Mouse (Mus musculus) heart, embryonic 14.5 days (tissue): ENCODE data around the gene Cacng8. TPM values are rescaled to one million over a fixed set of nuclear protein-coding genes. Genes with fewer than 3 reads are reported as not detected.

Experiments
- ATAC-seq: fragments of 200-750 bp; cut with Nextera tagmentation; 2 replicates; pipeline ENCODE4 v1.8.0; 2017; ENCODE audit warnings: low read depth, moderate TSS enrichment; ENCODE audit not compliant: insufficient number of reproducible peaks, insufficient read depth, low FRiP score
- H3K27ac ChIP-seq, 2 experiments: fragments of 200-500 bp in 1 of 2; fragments of 300-500 bp in 1 of 2; sonication (generic) in 1 of 2; replicated peaks in 1 of 2; 2 replicates each; pipeline ENCODE4 v1.5.1; 2012 to 2014; ENCODE audit warnings: low read depth in 2 of 2, low read length in 2 of 2, control low read depth in 1 of 2, mild to moderate bottlenecking in 1 of 2, mixed read lengths in 1 of 2; ENCODE audit not compliant: control insufficient read depth in 1 of 2, insufficient read depth in 1 of 2
- H3K27me3 ChIP-seq: fragments of 300-500 bp; sonication (generic); 2 replicates; pipeline ENCODE4 v1.6.1; 2014; ENCODE audit warnings: mild to moderate bottlenecking, low read length, control low read depth; ENCODE audit not compliant: control insufficient read depth, insufficient read depth
- H3K36me3 ChIP-seq: fragments of 300-500 bp; sonication (generic); 2 replicates; pipeline ENCODE4 v1.6.1; 2014; ENCODE audit warnings: mild to moderate bottlenecking, control low read depth, low read length, mixed read lengths; ENCODE audit not compliant: control insufficient read depth, insufficient read depth
- H3K4me1 ChIP-seq, 2 experiments: fragments of 200-500 bp in 1 of 2; fragments of 300-500 bp in 1 of 2; sonication (generic) in 1 of 2; 2 replicates each; pipeline ENCODE4 v1.6.1; 2012 to 2014; ENCODE audit warnings: low read length in 2 of 2, control low read depth in 1 of 2, mixed read lengths in 1 of 2; ENCODE audit not compliant: control insufficient read depth in 2 of 2, insufficient read depth in 2 of 2
- H3K4me2 ChIP-seq: fragments of 300-500 bp; sonication (generic); 2 replicates; pipeline ENCODE4 v1.6.1; 2014; ENCODE audit warnings: mild to moderate bottlenecking, low read length
- H3K4me3 ChIP-seq, 2 experiments: fragments of 200-500 bp in 1 of 2; fragments of 300-500 bp in 1 of 2; sonication (generic) in 1 of 2; 2 replicates each; pipeline ENCODE4 v1.5.1; 2012 to 2014; ENCODE audit warnings: low read length in 2 of 2, mild to moderate bottlenecking in 2 of 2, control low read depth in 1 of 2, low read depth in 1 of 2, moderate library complexity in 1 of 2; ENCODE audit not compliant: control insufficient read depth in 1 of 2, insufficient read depth in 1 of 2
- H3K9ac ChIP-seq: fragments of 300-500 bp; sonication (generic); 2 replicates; pipeline ENCODE4 v1.6.1; 2014; ENCODE audit warnings: mild to moderate bottlenecking, low read length
- H3K9me3 ChIP-seq: fragments of 300-500 bp; sonication (generic); 2 replicates; pipeline ENCODE4 v1.6.1; 2016; ENCODE audit warnings: low read length, control low read depth; ENCODE audit not compliant: control insufficient read depth
- WGBS: fragments of 180-500 bp; shearing (Covaris S2); extraction: QIAGEN DNeasy Blood & Tissue Kit; methylation state at CpG from one replicate; pipeline ENCODE4 v1.1.7; 2014; 5-methylcytosine and 5-hydroxymethylcytosine counted together
- polyA plus RNA-seq: library from polyadenylated mRNA; unstranded; fragments of >200 nt; fragmentation: Nextera tagmentation; extraction: Ambion mirVana; gene quantifications from 2 replicates; pipeline ENCODE4 v1.2.1, GENCODE M21; 2014

The Cacng8 gene
- polyA plus RNA-seq, 1 experiment from 2014 or later = 0.28 TPM

DNA sequence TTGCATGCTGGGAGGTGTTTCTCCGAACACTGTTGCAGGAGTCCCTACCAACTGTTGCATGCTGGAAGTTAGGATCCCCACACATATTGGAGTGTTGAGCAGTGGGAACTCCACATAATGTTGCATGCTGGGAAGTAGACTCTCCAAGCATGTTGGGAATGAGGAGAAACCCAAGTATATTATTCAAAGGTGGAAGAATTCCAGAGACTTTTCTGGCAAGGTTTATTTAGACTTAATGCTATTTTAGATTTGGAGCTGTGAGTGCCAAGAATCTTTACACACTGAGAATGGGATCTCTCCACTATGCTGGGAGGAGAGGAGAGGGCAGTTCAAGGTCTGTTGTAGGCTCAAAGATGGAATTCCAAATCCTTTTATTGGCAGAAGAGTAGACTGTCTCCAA, 41.6 kb downstream of the Cacng8 start:
- no peak overlapping the region for H3K4me2 ChIP-seq
- no peak overlapping the region for H3K27ac ChIP-seq
- H3K4me3 ChIP-seq = no peak overlapping the region
- no peaks in the 10 kb centered on the region for H3K36me3 ChIP-seq
- H3K4me1 ChIP-seq = peaks cover 10 to 29% of the 10 kb centered on the region in 2 experiments
- no peak for ATAC-seq
- 68% methylated on average over 1 of the region's 1 CpGs for WGBS
- H3K9me3 ChIP-seq = no peaks in the 10 kb centered on the region
- no peak overlapping the region for H3K9ac ChIP-seq
- no peaks in the 10 kb centered on the region; the same call in 1 of the 2 replicates for H3K27me3 ChIP-seq

DNA sequence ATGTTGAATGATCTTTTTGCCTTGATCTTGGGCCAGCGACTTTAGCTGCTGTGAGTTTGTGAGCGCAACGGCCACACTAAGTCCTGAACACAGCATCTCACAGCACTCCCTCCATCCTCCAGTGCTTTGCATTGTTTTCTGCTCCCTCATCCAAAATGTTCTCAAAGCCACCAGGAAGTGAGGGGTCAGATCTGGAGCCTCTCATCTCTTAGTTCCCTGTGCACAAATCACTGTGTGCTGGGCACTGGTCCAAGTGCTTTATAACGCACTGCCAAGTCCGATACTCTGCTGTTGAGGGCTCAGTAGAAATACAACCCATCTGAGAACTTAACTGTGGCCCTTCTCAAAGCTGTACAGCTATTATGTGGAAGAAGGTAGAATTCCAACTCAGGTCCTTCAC, 47.5 kb downstream of the Cacng8 start:
- Histone ChIP-seq H3K27me3 (no peaks in the 10 kb centered on the region; the same call in 1 of the 2 replicates), H3K4me2 (0 out of 2 replicates have a peak overlapping the region, but pooled peaks have one; percentile 31), H3K9ac (no peak overlapping the region), H3K4me1 (peaks cover 2 to 15% of the 10 kb centered on the region in 2 experiments), H3K27ac (no peak overlapping the region; a peak in 1 of 4 replicates), H3K4me3 (no peak overlapping the region), H3K36me3 (no peaks in the 10 kb centered on the region), H3K9me3 (no peaks in the 10 kb centered on the region)
- no peak for ATAC-seq
- WGBS = 20% methylated on average over 5 of the region's 5 CpGs

DNA sequence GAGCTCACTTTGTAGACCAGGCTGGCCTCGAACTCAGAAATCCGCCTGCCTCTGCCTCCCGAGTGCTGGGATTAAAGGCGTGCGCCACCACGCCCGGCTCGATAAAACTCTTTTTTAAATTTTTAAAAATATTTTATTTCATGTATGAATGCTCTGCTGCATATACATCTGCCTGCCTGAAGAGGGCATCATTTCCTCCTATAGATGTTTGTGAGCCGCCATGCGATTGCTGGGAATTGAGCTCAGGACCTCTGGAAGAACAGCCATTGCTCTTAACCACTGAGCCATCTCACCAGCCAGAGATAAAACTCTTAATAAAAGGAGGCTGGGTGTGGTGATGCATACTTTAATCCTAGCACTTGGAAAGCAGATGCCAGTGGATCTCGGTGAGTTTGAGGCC, 49.5 kb downstream of the Cacng8 start:
- no peak overlapping the region for H3K27ac ChIP-seq
- no peak for ATAC-seq
- H3K4me1 ChIP-seq = peaks cover 2 to 15% of the 10 kb centered on the region in 2 experiments
- no peak overlapping the region for H3K4me3 ChIP-seq
- H3K27me3 ChIP-seq = no peaks in the 10 kb centered on the region
- no peak overlapping the region for H3K9ac ChIP-seq
- H3K36me3 ChIP-seq = no peaks in the 10 kb centered on the region
- 84% methylated on average over 10 of the region's 11 CpGs for WGBS
- H3K4me2 ChIP-seq = no peak overlapping the region
- no peaks in the 10 kb centered on the region for H3K9me3 ChIP-seq

DNA sequence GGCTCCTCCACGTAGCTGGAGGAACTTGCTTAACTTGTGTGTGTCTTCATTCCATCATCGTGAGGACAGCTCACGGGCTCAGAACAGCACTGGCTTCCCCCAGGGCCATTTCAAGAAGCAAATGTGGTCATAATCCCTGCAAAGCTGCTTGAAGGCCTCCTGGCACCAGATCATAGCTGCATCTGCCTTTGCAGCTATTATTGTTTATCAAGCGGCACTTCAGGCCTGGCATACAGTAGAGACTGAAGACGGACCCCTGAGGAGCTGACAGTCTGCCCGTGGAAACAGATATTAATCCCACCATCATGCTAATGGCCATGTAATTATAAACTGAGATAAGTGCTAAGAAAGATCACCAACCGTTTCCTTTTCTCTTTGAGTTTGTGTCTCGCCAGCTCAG, 50.0 kb downstream of the Cacng8 start:
- 56% methylated on average over 8 of the region's 8 CpGs for WGBS
- no peak for ATAC-seq
- no peak overlapping the region for H3K4me3 ChIP-seq

GRCm38 (mm10) chr7:3442476-3443062, 52.1 kb downstream of the Cacng8 start:
- no peak for ATAC-seq
- no peak overlapping the region for H3K27ac ChIP-seq
- no peak overlapping the region for H3K9ac ChIP-seq
- no peaks in the 10 kb centered on the region for H3K36me3 ChIP-seq
- H3K27me3 ChIP-seq = no peaks in the 10 kb centered on the region
- H3K4me1 ChIP-seq = peaks cover 2 to 12% of the 10 kb centered on the region in 2 experiments
- H3K4me3 ChIP-seq = no peak overlapping the region
- H3K9me3 ChIP-seq = no peaks in the 10 kb centered on the region
- 82% methylated on average over 10 of the region's 10 CpGs for WGBS
- H3K4me2 ChIP-seq = no peak overlapping the region

More for the DNA sequence above, 50.0 kb downstream of the Cacng8 start:
- Histone ChIP-seq H3K4me1 (peaks cover 2 to 15% of the 10 kb centered on the region in 2 experiments), H3K9me3 (no peaks in the 10 kb centered on the region), H3K27me3 (no peaks in the 10 kb centered on the region), H3K27ac (no peak overlapping the region), H3K9ac (no peak overlapping the region), H3K4me2 (no peak overlapping the region), H3K36me3 (no peaks in the 10 kb centered on the region)

DNA sequence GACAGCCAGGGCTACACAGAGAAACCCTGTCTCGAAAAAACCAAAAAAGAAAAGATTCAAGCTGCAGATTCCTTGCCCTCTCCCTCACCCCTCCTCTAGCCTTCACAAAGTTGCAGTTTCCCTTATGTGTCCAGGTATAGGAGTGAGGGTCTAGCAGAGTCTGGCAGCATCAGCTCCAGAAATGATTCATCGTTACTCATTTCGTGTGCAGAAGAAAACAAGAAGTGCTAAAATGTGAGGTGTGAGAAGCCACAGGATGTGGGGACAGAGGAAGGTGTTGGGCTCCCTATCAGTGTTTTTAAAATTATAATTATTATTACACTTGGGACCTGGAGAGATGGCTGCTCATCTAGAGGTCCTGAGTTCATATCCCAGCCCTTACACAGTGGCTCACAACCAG, 54.2 kb downstream of the Cacng8 start:
- Histone ChIP-seq H3K4me2 (no peak overlapping the region), H3K36me3 (no peaks in the 10 kb centered on the region), H3K27ac (no peak overlapping the region), H3K4me1 (no peaks in the 10 kb centered on the region), H3K27me3 (no peaks in the 10 kb centered on the region), H3K9ac (no peak overlapping the region), H3K9me3 (no peaks in the 10 kb centered on the region), H3K4me3 (no peak overlapping the region)
- ATAC-seq = no peak
- 80% methylated on average over 3 of the region's 3 CpGs for WGBS

DNA sequence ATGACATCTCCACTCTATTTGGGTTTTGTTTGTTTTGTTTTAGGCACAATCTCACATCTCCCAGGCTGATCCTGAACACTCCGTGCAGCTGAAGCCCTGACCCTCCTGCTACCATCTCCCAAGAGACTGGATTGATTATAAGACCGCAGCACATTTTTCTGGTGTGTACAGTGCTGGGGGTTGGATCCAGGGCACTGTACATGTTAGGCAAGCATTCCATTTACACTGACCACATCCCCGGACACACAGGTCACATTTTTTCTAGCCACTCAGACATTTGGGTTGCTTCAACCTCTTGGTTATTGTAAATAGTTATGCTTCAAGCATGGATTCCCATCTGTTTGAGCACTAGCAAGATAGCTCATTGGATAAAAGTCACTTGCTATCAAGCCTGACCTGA, 56.1 kb downstream of the Cacng8 start:
- Histone ChIP-seq H3K36me3 (no peaks in the 10 kb centered on the region), H3K9me3 (no peaks in the 10 kb centered on the region), H3K4me2 (no peak overlapping the region), H3K4me1 (no peaks in the 10 kb centered on the region), H3K4me3 (no peak overlapping the region), H3K27ac (no peak overlapping the region), H3K9ac (no peak overlapping the region), H3K27me3 (peaks cover 8% of the 10 kb centered on the region; the same call in 1 of the 2 replicates)
- 74% methylated on average over 3 of the region's 3 CpGs for WGBS
- no peak for ATAC-seq

DNA sequence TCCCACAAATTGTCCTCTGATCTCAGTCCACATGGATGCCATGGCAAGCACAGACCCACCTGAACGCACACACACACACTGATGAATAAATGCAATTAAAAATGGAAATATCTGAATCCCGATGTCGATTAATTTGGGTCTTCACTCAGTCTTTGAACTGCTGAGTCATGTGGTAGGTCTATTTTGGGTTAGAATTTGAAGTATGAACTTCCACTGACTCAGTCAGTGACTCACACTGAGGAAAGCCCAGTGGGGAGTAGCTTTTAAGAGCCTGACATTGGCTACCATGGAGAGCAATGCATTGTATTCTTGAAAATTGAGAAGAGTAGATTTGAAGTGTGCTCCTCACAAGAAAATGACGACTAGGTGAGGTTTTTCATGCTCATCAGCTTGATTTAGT, 56.5 kb downstream of the Cacng8 start:
- 71% methylated on average over 4 of the region's 4 CpGs for WGBS
- H3K27ac ChIP-seq = no peak overlapping the region
- H3K9me3 ChIP-seq = no peaks in the 10 kb centered on the region
- H3K9ac ChIP-seq = no peak overlapping the region
- no peaks in the 10 kb centered on the region for H3K4me1 ChIP-seq
- peaks cover 8% of the 10 kb centered on the region; the same call in 1 of the 2 replicates for H3K27me3 ChIP-seq
- H3K4me2 ChIP-seq = no peak overlapping the region
- H3K36me3 ChIP-seq = no peaks in the 10 kb centered on the region
- ATAC-seq = no peak
- no peak overlapping the region for H3K4me3 ChIP-seq
